Mouse (Mus musculus): ENCODE measurements around the gene Ccnt1. TPM values are rescaled to one million over a fixed set of nuclear protein-coding genes. Genes with fewer than 3 reads are reported as not detected.
"Not testable (repeated sequence)": the region's sequence is repeated elsewhere in the genome, so short reads cannot be mapped to it uniquely, and the experiment has no call there.

Ccnt1 gene
- polyA plus RNA-seq, 1 experiment from 2014 or later, result 34.0 TPM

DNA sequence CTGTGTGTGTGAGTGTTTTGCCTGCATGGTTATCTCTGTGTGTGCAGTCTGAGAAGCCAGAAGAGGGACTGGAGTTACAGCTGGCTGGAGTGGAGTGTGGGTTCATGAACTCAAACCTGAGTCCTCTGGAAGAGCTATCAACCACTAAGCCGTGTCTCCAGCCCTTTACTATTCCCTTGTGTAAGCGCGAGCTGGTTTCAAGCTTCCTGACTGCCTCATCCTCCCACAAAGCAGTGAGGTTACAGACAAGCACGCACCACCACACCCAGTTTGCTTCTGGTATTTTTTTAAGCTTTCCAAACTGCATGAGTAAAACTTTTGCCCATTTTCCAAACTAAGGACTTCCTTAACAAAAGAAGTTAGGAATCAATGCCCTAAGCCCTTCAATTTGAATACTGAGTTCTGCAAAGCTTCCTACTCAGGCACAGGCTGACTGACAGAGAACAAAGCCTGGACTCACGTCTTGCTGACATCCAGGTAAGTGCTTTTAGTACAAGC, 42.6 kb downstream of the Ccnt1 start:
- H3K27ac ChIP-seq (replicated peaks in 1 of 2; ENCODE audit: control insufficient read depth in 1 of 2, insufficient read depth in 1 of 2, low read depth in 2 of 2, low read length in 2 of 2), result no peak overlapping the region
- no peak overlapping the region for H3K4me3 ChIP-seq (ENCODE audit: control insufficient read depth in 1 of 2, insufficient read depth in 1 of 2, low read depth in 1 of 2, low read length in 2 of 2)
- 86% methylated on average over 5 of the region's 5 CpGs for WGBS

DNA sequence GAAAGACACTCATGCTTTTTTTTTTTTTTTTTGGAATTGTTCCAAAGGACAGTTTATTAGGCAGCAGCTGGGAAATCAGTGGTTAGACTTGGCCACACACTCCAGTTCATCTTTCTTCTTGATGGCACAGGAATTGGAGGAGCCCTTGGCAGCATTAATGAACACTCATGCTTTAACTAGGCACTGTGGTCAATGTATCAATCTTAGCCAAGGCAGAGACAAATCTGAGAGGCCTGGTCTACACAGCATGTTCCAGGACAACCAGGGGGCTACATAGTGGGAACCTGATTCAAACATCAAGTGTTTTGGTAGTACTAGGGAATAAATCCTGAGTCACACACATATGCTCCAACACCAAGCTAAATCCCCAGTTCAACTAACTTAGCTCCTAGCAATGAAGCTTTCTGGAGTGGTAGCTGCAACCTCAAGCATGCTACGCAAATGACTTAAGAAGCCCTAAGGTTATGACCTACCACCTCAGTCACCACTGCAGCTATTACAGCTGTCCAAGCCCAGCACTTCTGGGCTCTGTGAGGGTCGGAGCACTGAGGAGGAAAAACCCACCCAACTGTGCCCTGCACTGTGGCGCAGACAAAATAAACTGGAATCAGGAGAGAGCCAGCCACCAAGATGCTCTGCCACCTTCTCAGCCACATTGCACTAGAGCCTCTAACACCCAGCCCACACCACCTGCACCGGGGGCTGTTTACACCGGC, 43.5 kb downstream of the Ccnt1 start:
- Histone ChIP-seq H3K27me3 (ENCODE audit: control insufficient read depth, insufficient read depth, low read length) (no peaks in the 10 kb centered on the region), H3K4me1 (ENCODE audit: control insufficient read depth in 2 of 2, insufficient read depth in 2 of 2, low read length in 2 of 2) (peaks cover under 1 to 2% of the 10 kb centered on the region in 2 experiments), H3K4me3 (ENCODE audit: control insufficient read depth in 1 of 2, insufficient read depth in 1 of 2, low read depth in 1 of 2, low read length in 2 of 2) (no peak overlapping the region), H3K27ac (replicated peaks in 1 of 2; ENCODE audit: control insufficient read depth in 1 of 2, insufficient read depth in 1 of 2, low read depth in 2 of 2, low read length in 2 of 2) (no peak overlapping the region), H3K36me3 (ENCODE audit: control insufficient read depth, insufficient read depth, low read length) (peaks cover 98% of the 10 kb centered on the region), H3K9me3 (ENCODE audit: control insufficient read depth, low read length) (no peaks in the 10 kb centered on the region), H3K4me2 (ENCODE audit: low read length) (no peak overlapping the region), H3K9ac (ENCODE audit: low read length) (no peak overlapping the region)
- no peak for ATAC-seq (ENCODE audit: insufficient number of reproducible peaks, insufficient read depth, low FRiP score, low read depth)
- 90% methylated on average over 5 of the region's 5 CpGs for WGBS

More for the DNA sequence above, 42.6 kb downstream of the Ccnt1 start:
- H3K9me3 ChIP-seq (ENCODE audit: control insufficient read depth, low read length), result no peaks in the 10 kb centered on the region
- H3K36me3 ChIP-seq (ENCODE audit: control insufficient read depth, insufficient read depth, low read length), result peaks cover 89% of the 10 kb centered on the region
- H3K9ac ChIP-seq (ENCODE audit: low read length), result no peak overlapping the region
- no peaks in the 10 kb centered on the region for H3K27me3 ChIP-seq (ENCODE audit: control insufficient read depth, insufficient read depth, low read length)
- H3K4me2 ChIP-seq (ENCODE audit: low read length), result no peak overlapping the region
- ATAC-seq (ENCODE audit: insufficient number of reproducible peaks, insufficient read depth, low FRiP score, low read depth), result no peak
- peaks cover 5 to 9% of the 10 kb centered on the region in 2 experiments for H3K4me1 ChIP-seq (ENCODE audit: control insufficient read depth in 2 of 2, insufficient read depth in 2 of 2, low read length in 2 of 2)

DNA sequence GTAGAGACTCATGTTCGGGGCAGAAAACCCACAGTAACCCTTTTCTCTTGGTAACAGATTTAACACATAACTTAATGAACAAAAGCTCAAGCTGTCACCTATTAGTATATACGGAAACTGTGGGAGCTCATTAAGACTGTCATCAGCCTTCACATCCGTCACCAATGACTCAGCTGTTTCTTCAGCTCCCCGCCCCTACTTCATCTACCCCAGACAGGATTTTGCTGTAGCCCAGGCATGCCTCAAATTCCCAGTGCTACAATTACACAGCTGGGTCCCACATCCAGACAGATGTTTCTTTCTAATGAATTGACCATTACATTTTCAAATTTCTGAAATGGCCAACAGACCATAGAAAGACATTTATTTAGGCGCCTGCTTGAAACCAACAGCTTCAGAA, 44.7 kb downstream of the Ccnt1 start:
- no peak for ATAC-seq (ENCODE audit: insufficient number of reproducible peaks, insufficient read depth, low FRiP score, low read depth)
- H3K4me1 ChIP-seq (ENCODE audit: control insufficient read depth in 2 of 2, insufficient read depth in 2 of 2, low read length in 2 of 2), result no peaks in the 10 kb centered on the region
- H3K9ac ChIP-seq (ENCODE audit: low read length), result no peak overlapping the region
- no peaks in the 10 kb centered on the region for H3K9me3 ChIP-seq (ENCODE audit: control insufficient read depth, low read length)
- no peak overlapping the region for H3K4me2 ChIP-seq (ENCODE audit: low read length)
- H3K27me3 ChIP-seq (ENCODE audit: control insufficient read depth, insufficient read depth, low read length), result no peaks in the 10 kb centered on the region
- H3K36me3 ChIP-seq (ENCODE audit: control insufficient read depth, insufficient read depth, low read length), result peaks cover 100% of the 10 kb centered on the region
- WGBS, result 54% methylated on average over 5 of the region's 5 CpGs
- no peak overlapping the region for H3K4me3 ChIP-seq (ENCODE audit: control insufficient read depth in 1 of 2, insufficient read depth in 1 of 2, low read depth in 1 of 2, low read length in 2 of 2)
- H3K27ac ChIP-seq (replicated peaks in 1 of 2; ENCODE audit: control insufficient read depth in 1 of 2, insufficient read depth in 1 of 2, low read depth in 2 of 2, low read length in 2 of 2), result no peak overlapping the region

DNA sequence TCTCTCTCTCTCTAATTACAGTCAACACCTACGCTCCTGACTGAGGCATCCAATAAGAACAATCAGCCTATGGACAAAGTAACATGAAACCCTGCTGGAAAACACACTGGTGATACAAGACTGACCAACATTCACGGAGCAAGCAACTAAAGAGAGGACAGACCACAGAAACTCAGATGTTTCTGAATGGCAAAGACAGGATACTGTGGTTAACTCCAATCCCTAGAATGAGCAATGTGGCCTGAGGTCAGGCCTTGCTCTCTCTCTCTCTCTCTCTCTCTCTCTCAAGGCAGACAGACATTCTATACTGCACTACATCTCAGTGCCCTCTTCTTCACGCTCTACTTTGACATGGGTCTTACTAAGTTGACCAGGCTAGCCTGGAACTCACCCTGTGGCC, 49.5 kb downstream of the Ccnt1 start:
- peaks cover 81% of the 10 kb centered on the region for H3K36me3 ChIP-seq (ENCODE audit: control insufficient read depth, insufficient read depth, low read length)
- no peaks in the 10 kb centered on the region for H3K4me1 ChIP-seq (ENCODE audit: control insufficient read depth in 2 of 2, insufficient read depth in 2 of 2, low read length in 2 of 2)
- no peak overlapping the region for H3K27ac ChIP-seq (replicated peaks in 1 of 2; ENCODE audit: control insufficient read depth in 1 of 2, insufficient read depth in 1 of 2, low read depth in 2 of 2, low read length in 2 of 2)
- H3K9ac ChIP-seq (ENCODE audit: low read length), result no peak overlapping the region
- no peak overlapping the region for H3K4me2 ChIP-seq (ENCODE audit: low read length)
- no peak for ATAC-seq (ENCODE audit: insufficient number of reproducible peaks, insufficient read depth, low FRiP score, low read depth)
- H3K9me3 ChIP-seq (ENCODE audit: control insufficient read depth, low read length), result no peaks in the 10 kb centered on the region
- no peak overlapping the region for H3K4me3 ChIP-seq (ENCODE audit: control insufficient read depth in 1 of 2, insufficient read depth in 1 of 2, low read depth in 1 of 2, low read length in 2 of 2)
- WGBS, result 87% methylated on average over 3 of the region's 3 CpGs
- H3K27me3 ChIP-seq (ENCODE audit: control insufficient read depth, insufficient read depth, low read length), result no peaks in the 10 kb centered on the region

DNA sequence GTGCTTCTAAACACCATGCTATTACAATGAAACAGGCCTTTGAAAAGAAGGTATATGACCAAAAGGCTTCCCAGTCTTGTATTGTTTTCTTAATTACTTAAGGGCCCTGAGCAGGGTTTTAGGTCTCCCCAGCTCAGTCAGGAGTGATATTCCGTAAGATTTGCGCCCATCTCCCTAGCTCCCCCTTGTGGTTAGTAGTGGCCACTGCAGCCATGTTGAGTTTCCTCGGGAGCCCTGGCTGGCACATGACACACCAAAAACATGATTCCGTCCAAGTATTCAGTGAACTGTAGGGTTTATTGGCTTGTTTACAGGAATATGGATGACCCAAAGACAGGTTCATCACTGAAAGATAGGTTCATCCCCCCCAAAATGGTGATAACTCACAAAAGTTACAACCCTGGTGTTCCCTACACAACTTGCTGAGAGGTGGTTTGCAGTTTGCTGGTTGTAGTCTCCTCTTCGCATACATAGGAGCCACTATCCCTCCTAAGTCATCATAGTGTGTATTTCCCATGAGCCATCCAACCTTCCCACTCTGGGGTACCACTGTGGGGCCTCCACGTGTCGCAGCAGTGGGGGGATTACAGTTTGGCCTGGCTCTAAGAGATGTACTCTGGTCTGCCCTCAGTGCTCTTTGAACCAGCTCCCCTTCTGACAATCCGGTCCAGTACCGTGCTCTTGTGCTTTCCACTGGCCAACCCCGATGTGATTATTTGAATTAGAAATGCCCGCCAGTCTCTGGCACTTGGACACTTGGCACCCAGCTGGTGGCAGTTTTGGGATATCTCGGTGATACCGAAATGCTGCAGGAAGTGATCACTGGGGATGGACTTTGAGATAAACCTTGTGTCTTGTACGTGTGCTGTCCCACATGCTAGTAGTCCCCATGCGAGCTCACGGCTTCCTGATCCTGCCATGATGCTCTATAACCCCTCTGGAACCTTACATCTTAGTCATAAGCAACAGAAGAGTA, 53.1 kb downstream of the Ccnt1 start:
- H3K9me3 ChIP-seq (ENCODE audit: control insufficient read depth, low read length), result no peaks in the 10 kb centered on the region
- peaks cover 4 to 5% of the 10 kb centered on the region in 2 experiments for H3K4me1 ChIP-seq (ENCODE audit: control insufficient read depth in 2 of 2, insufficient read depth in 2 of 2, low read length in 2 of 2)
- peaks cover 46% of the 10 kb centered on the region for H3K36me3 ChIP-seq (ENCODE audit: control insufficient read depth, insufficient read depth, low read length)
- H3K27me3 ChIP-seq (ENCODE audit: control insufficient read depth, insufficient read depth, low read length), result no peaks in the 10 kb centered on the region
- H3K4me2 ChIP-seq (ENCODE audit: low read length), result no peak overlapping the region
- H3K9ac ChIP-seq (ENCODE audit: low read length), result no peak overlapping the region
- WGBS, result 68% methylated on average over 16 of the region's 16 CpGs
- no peak overlapping the region for H3K4me3 ChIP-seq (ENCODE audit: control insufficient read depth in 1 of 2, insufficient read depth in 1 of 2, low read depth in 1 of 2, low read length in 2 of 2)
- no peak overlapping the region for H3K27ac ChIP-seq (replicated peaks in 1 of 2; ENCODE audit: control insufficient read depth in 1 of 2, insufficient read depth in 1 of 2, low read depth in 2 of 2, low read length in 2 of 2)
- no peak for ATAC-seq (ENCODE audit: insufficient number of reproducible peaks, insufficient read depth, low FRiP score, low read depth)

DNA sequence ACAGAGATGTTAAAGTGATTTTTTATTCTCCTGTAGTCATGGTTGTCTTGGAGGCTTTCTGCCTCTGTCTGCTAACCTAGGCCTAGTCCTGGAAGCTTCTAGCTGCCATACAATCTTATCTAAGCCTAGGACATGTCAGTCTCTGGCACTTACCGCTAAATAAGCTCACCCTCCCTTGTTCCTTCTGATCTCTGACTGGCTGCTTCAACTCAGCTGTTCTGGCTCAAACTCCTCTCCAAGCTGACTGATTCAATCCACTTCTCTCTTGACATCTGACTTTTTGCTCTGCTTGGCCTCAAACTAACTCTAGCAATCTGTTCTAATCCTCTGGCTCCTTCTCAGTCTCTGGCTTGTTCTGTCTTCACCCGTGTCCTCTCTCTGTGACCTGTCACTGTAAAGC, 55.9 kb downstream of the Ccnt1 start:
- H3K4me3 ChIP-seq (ENCODE audit: control insufficient read depth in 1 of 2, insufficient read depth in 1 of 2, low read depth in 1 of 2, low read length in 2 of 2); ATAC-seq (ENCODE audit: insufficient number of reproducible peaks, insufficient read depth, low FRiP score, low read depth); H3K4me2 ChIP-seq (ENCODE audit: low read length); H3K27ac ChIP-seq (replicated peaks in 1 of 2; ENCODE audit: control insufficient read depth in 1 of 2, insufficient read depth in 1 of 2, low read depth in 2 of 2, low read length in 2 of 2); H3K9ac ChIP-seq (ENCODE audit: low read length); H3K27me3 ChIP-seq (ENCODE audit: control insufficient read depth, insufficient read depth, low read length); H3K9me3 ChIP-seq (ENCODE audit: control insufficient read depth, low read length): not testable (repeated sequence)
- peaks cover 17% of the 10 kb centered on the region for H3K36me3 ChIP-seq (ENCODE audit: control insufficient read depth, insufficient read depth, low read length)
- H3K4me1 ChIP-seq (ENCODE audit: control insufficient read depth in 2 of 2, insufficient read depth in 2 of 2, low read length in 2 of 2), result peaks cover 12 to 15% of the 10 kb centered on the region in 2 experiments
- 48% methylated on average over 2 of the region's 2 CpGs for WGBS

DNA sequence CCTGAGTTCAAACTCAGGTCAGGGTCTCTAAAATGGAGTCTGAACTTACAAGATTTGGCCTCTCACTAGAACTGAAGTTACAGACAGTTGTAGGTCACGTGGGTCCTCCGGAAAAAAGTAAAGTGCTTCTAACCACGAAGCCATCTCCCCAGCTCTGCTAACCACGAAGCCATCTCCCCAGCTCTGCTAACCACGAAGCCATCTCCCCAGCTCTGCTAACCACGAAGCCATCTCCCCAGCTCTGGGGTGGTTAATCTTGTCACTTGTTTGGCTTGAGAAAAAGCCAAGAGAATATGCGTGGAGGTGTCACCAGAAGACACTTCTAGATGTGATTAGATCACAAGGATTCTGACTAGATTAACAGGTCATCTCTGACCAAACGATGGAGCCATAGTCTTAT, 56.6 kb downstream of the Ccnt1 start:
- ATAC-seq (ENCODE audit: insufficient number of reproducible peaks, insufficient read depth, low FRiP score, low read depth), result no peak
- H3K4me1 ChIP-seq (ENCODE audit: control insufficient read depth in 2 of 2, insufficient read depth in 2 of 2, low read length in 2 of 2), result peaks cover 12 to 15% of the 10 kb centered on the region in 2 experiments
- WGBS, result 74% methylated on average over 8 of the region's 8 CpGs

More for the DNA sequence above, 56.6 kb downstream of the Ccnt1 start:
- Histone ChIP-seq H3K4me3 (ENCODE audit: control insufficient read depth in 1 of 2, insufficient read depth in 1 of 2, low read depth in 1 of 2, low read length in 2 of 2) (no peak overlapping the region), H3K9me3 (ENCODE audit: control insufficient read depth, low read length) (no peaks in the 10 kb centered on the region), H3K27me3 (ENCODE audit: control insufficient read depth, insufficient read depth, low read length) (no peaks in the 10 kb centered on the region), H3K4me2 (ENCODE audit: low read length) (no peak overlapping the region), H3K27ac (replicated peaks in 1 of 2; ENCODE audit: control insufficient read depth in 1 of 2, insufficient read depth in 1 of 2, low read depth in 2 of 2, low read length in 2 of 2) (no peak overlapping the region), H3K9ac (ENCODE audit: low read length) (no peak overlapping the region), H3K36me3 (ENCODE audit: control insufficient read depth, insufficient read depth, low read length) (peaks cover 11% of the 10 kb centered on the region)

All from heart, embryonic 14.5 days (tissue).